Mouse (Mus musculus) heart, postnatal 0 days (tissue): Measurements from ENCODE around the gene 4933402N22Rik. TPM values are rescaled to one million over a fixed set of nuclear protein-coding genes. Genes with fewer than 3 reads are reported as not detected.
"Not testable (repeated sequence)": the region's sequence is repeated elsewhere in the genome, so short reads cannot be mapped to it uniquely, and the experiment has no call there.

ENCODE experiments used
- ATAC-seq: fragments of 200-750 bp; cut with Nextera tagmentation; 2 replicates; pipeline ENCODE4 v1.8.0; 2017; ENCODE audit warnings: low read depth, moderate number of reproducible peaks, moderate library complexity; ENCODE audit not compliant: insufficient read depth
- DNase-seq: peaks from one replicate; pipeline ENCODE4 v3.0.0-alpha.2; 2016; ENCODE audit warnings: low spot score
- H3K27ac ChIP-seq: fragments of 300-500 bp; sonication (generic); 2 replicates; pipeline ENCODE4 v1.5.1; 2014; ENCODE audit warnings: low read depth, mild to moderate bottlenecking
- H3K27me3 ChIP-seq: fragments of 300-500 bp; sonication (generic); 2 replicates; pipeline ENCODE4 v1.6.1; 2014; ENCODE audit warnings: low read length, mixed read lengths; ENCODE audit not compliant: control insufficient read depth, insufficient read depth
- H3K36me3 ChIP-seq: fragments of 300-500 bp; sonication (generic); replicated peaks from 2 replicates; pipeline ENCODE4 v1.6.1; 2014; ENCODE audit warnings: low read length, mixed read lengths; ENCODE audit not compliant: control insufficient read depth, insufficient read depth
- H3K4me1 ChIP-seq: fragments of 300-500 bp; sonication (generic); 2 replicates; pipeline ENCODE4 v1.6.1; 2014; ENCODE audit warnings: antibody characterized with exemption; ENCODE audit not compliant: control insufficient read depth, insufficient read depth
- H3K4me2 ChIP-seq: fragments of 300-500 bp; sonication (generic); 2 replicates; pipeline ENCODE4 v1.6.1; 2014; ENCODE audit warnings: low read depth, mild to moderate bottlenecking, low read length, moderate library complexity
- H3K4me3 ChIP-seq: fragments of 300-500 bp; sonication (generic); 2 replicates; pipeline ENCODE4 v1.5.1; 2014; ENCODE audit warnings: low read depth, low read length
- H3K9ac ChIP-seq: fragments of 300-500 bp; sonication (generic); replicated peaks from 2 replicates; pipeline ENCODE4 v1.6.1; 2014; ENCODE audit warnings: low read depth, low read length, mixed read lengths
- H3K9me3 ChIP-seq: fragments of 300-500 bp; sonication (generic); replicated peaks from 2 replicates; pipeline ENCODE4 v1.6.1; 2016; ENCODE audit warnings: low read length; ENCODE audit not compliant: control insufficient read depth
- WGBS: fragments of 180-500 bp; shearing (Covaris S2); extraction: QIAGEN DNeasy Blood & Tissue Kit; methylation state at CpG from one replicate; pipeline ENCODE4 v1.1.7; 2014; 5-methylcytosine and 5-hydroxymethylcytosine counted together
- polyA plus RNA-seq: library from polyadenylated mRNA; unstranded; fragments of >200 nt; fragmentation: Nextera tagmentation; extraction: Ambion mirVana; gene quantifications from 2 replicates; pipeline ENCODE4 v1.2.1, GENCODE M21; 2015
- total RNA-seq: library from RNA; depleted of rRNA; stranded (reverse); fragments of >200 nt; gene quantifications from 2 replicates; pipeline ENCODE4 v1.2.3, GENCODE M21; 2014; ENCODE audit warnings: low replicate concordance; rRNA removed

Gene 4933402N22Rik
- total RNA-seq: not detected in 2 replicates
- polyA plus RNA-seq: not detected in 2 replicates

DNA sequence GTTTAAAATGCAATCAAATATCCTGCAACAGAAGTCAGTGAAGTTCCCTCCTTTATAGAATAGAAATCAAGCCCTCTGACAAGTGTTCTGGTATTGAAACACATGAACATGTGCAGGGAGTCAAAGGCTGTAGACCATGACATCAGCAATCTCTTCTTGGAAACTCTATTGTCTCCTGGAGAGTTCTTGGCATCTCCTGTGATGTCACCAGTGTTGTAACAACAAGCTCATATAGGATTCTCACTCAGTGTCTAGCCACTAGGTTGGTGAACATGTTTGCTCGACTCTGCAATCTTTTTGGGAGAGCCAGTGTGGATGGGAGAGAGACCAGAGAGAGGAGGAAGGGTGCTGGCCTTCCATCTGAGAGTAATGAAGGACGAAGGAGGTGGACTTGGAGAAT, at the start of gene 4933402N22Rik:
Gene 4933402N22Rik (plus strand): TSS at position 301 of the 400 bp plus-strand sequence.
- H3K36me3 ChIP-seq, H3K9me3 ChIP-seq, H3K4me3 ChIP-seq, DNase-seq, H3K4me1 ChIP-seq, ATAC-seq, H3K27me3 ChIP-seq, H3K27ac ChIP-seq, H3K9ac ChIP-seq, H3K4me2 ChIP-seq: not testable (repeated sequence)
- 0% methylated on average over 1 of the region's 2 CpGs for WGBS

DNA sequence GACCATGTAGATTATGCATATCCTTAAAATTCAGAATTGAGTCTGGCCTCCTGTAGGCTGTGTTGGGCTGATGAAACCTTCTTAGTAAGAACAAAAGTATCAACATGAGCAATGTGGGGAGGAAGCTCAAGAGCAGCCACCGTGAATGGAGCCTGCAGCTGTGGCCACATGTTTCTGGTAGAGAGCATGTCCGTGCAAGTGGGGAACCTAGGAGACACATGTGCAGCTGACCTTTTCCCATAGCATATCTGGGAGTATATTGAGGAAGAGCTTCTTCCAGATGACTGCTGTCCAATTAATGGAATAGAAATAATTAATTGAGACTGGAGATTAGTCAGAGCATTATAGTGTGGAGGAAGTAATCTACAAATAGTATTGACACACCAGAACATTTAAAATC, 5.9 kb downstream of the 4933402N22Rik start:
- H3K4me3 ChIP-seq, DNase-seq, H3K27ac ChIP-seq, H3K27me3 ChIP-seq, H3K36me3 ChIP-seq, H3K4me1 ChIP-seq, H3K4me2 ChIP-seq, H3K9ac ChIP-seq, ATAC-seq, H3K9me3 ChIP-seq: not testable (repeated sequence)
- 57% methylated on average over 1 of the region's 2 CpGs for WGBS

Other genes with a start within 250 kb of the 4933402N22Rik start
- gene Gm8922, start 236.1 kb upstream of the 4933402N22Rik start, total RNA-seq: not detected in 2 replicates
- not detected in 2 replicates for gene Gm8922, start 236.1 kb upstream of the 4933402N22Rik start, polyA plus RNA-seq
- not detected in 2 replicates for gene Gm8926, start 147.5 kb upstream of the 4933402N22Rik start, total RNA-seq
- not detected in 2 replicates for gene Gm8926, start 147.5 kb upstream of the 4933402N22Rik start, polyA plus RNA-seq
- gene Gm6465, start 72.5 kb upstream of the 4933402N22Rik start, total RNA-seq: not detected in 2 replicates
- gene Gm6465, start 72.5 kb upstream of the 4933402N22Rik start, polyA plus RNA-seq: not detected in 2 replicates